ENCODE assay signal across 1 mouse cellular context in the genomic region with DNA sequence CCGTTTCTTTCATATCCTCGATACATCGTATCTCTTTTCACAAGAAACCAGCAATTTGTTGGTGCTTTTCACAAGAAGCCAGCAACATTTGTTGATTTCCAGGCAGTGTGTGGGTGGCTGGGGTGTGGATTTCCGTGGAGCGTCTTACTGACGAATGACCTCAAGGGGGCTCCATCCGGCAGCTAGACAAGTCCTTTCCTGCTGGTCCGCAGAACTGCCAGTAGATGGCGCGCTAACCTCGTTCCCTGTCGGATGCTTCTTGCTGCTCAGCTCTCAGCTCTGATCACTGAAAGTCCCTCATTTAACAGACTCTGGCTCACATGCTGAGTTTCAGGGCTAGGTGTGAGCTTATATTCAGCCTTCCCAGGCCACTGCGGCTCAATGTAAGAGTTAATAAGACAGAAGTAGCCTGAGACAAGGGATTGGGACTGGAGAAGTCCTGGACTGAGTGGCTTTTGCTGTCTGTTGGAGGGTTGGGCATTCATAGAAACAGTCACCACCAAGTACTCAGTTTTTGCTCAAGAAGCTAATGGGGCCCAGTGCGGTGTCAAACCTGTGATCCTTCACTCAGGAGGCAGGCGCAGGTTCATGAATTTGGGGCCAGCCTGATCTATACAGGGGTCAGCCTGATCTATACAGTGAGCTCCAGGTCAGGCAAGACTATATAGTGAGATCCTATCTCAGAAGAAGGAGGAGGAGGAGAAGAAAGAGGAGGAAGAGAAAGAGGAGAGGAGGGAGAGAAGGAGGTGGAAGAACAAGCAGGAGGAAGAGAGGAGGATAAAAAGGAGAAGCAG.
TF ChIP-seq lines count a peak whose summit lies in the region.

No protein-coding gene starts in this region.

TF ChIP-seq in CH12.LX, 34 proteins besides CTCF, POLR2A, EP300 and RAD21 (continued from another document):
- no peak for TF ChIP-seq TBP (conservative IDR thresholded peaks at IDR 0.05; ENCODE audit: low read depth, low read length)
- peak; percentile 98 for TF ChIP-seq ZC3H11A (IDR thresholded peaks at IDR 0.05; ENCODE audit: low read depth, low read length)
- peak; percentile 57 for TF ChIP-seq MAX (IDR thresholded peaks at IDR 0.05; ENCODE audit: low read length)
TF ChIP-seq in CH12.LX: peak in this region for 20.
